In the genomic region with DNA sequence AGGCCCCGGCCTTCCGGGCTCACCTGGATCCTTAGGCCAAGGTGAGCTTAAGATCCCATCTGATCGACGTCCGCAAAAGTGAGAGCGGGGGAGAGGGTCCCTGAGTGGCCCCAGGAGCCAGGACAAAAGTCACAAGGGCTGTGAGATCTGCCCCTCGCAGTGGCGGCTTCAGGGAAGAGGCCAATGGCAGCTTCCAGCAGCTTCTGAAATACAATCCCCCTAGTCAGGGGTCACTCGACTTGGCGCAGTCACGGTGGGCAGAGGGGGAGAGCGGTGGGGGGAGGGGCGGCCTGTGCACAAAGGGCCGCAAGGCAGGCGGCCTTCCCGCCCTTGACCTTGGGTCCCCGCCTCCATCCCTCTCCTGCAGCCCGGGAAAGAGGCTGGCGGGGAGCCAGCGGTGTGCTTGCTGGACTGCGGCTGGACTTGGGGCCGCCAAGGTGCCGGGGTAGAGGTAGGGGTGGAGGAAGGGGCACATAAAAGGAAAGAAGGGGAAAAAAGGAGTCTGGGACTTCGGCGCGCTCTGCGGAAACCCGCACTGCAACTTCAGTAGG, we compare ENCODE assay signal across 9 mouse cellular contexts. TPM values are rescaled to one million over a fixed set of nuclear protein-coding genes. Genes with fewer than 3 reads are reported as not detected.
DNase-seq lines count a peak whose midpoint lies in the region; ATAC-seq lines count a peak whose summit lies in the region.
"Had no signal": no experiment of that assay in that cellular context is flagged by ENCODE, and none has a peak within 500 bp of the region (broad histone marks: within the 10 kb centered on the region; RNA-seq: fewer than 3 reads in every experiment).

No protein-coding gene starts in this region.

- H3K9ac ChIP-seq in limb, embryonic 11.5 days (ENCODE audit: low read length) = peak overlapping the region; percentile 82
- H3K9ac ChIP-seq in midbrain, embryonic 16.5 days (ENCODE audit: low read depth, low read length) = peak overlapping the region; percentile 60; the same call in 1 of the 2 replicates

- peaks cover 17% of the 10 kb centered on the region for H3K36me3 ChIP-seq in embryonic facial prominence, embryonic 10.5 days (replicated peaks)
- H3K36me3 ChIP-seq in hindbrain, embryonic 10.5 days = no peaks in the 10 kb centered on the region
- no peaks in the 10 kb centered on the region for H3K36me3 ChIP-seq in limb, embryonic 11.5 days (ENCODE audit: control insufficient read depth, insufficient read depth, low read length)
- H3K36me3 ChIP-seq in midbrain, embryonic 16.5 days (ENCODE audit: control insufficient read depth, insufficient read depth, low read length) = no peaks in the 10 kb centered on the region

- peak; percentile 71 for ATAC-seq in limb, embryonic 11.5 days (ENCODE audit: insufficient number of reproducible peaks, low FRiP score, low TSS enrichment, low read depth)
- 0 out of 2 replicates have a peak, but pooled peaks have one; percentile 33 for ATAC-seq in midbrain, embryonic 16.5 days

- H3K27me3 ChIP-seq in embryonic facial prominence, embryonic 10.5 days (replicated peaks; ENCODE audit: low read depth, poor library complexity, severe bottlenecking) = peaks cover 58% of the 10 kb centered on the region
- H3K27me3 ChIP-seq in hindbrain, embryonic 10.5 days (ENCODE audit: insufficient read depth, poor library complexity, severe bottlenecking) = peaks cover 70% of the 10 kb centered on the region
- no peaks in the 10 kb centered on the region for H3K27me3 ChIP-seq in limb, embryonic 11.5 days (ENCODE audit: control insufficient read depth, insufficient read depth, low read length)
- H3K27me3 ChIP-seq in midbrain, embryonic 16.5 days (ENCODE audit: control insufficient read depth, insufficient read depth, low read depth, low read length) = no peaks in the 10 kb centered on the region

- no peaks in the 10 kb centered on the region for H3K9me3 ChIP-seq in embryonic facial prominence, embryonic 10.5 days
- H3K9me3 ChIP-seq in hindbrain, embryonic 10.5 days = no peaks in the 10 kb centered on the region
- H3K9me3 ChIP-seq in limb, embryonic 11.5 days (ENCODE audit: control insufficient read depth, low read length) = no peaks in the 10 kb centered on the region
- H3K9me3 ChIP-seq in midbrain, embryonic 16.5 days (replicated peaks; ENCODE audit: control insufficient read depth, low read length, poor library complexity, severe bottlenecking) = no peaks in the 10 kb centered on the region

- DNase-seq in adrenal gland, adult 18-20 months (ENCODE audit: low spot score in 2 of 2) = peak; percentile 42 to 59
- DNase-seq in embryonic facial prominence, embryonic 10.5 days (ENCODE audit: low spot score) = peak; percentile 93
- DNase-seq in hindbrain, embryonic 10.5 days (ENCODE audit: low spot score) = peak; percentile 91
- peak; percentile 90 for DNase-seq in limb, embryonic 11.5 days (ENCODE audit: low spot score)
- DNase-seq in thymus, postnatal 4 days = no peak
- DNase-seq in cerebellum, postnatal 36 days = no peak
- no peak for DNase-seq in MN1 (ENCODE audit: low spot score)

- peak overlapping the region; percentile 98 for H3K27ac ChIP-seq in embryonic facial prominence, embryonic 10.5 days (replicated peaks)
- H3K27ac ChIP-seq in hindbrain, embryonic 10.5 days = peak overlapping the region; percentile 98
- H3K27ac ChIP-seq in limb, embryonic 11.5 days (replicated peaks; ENCODE audit: low read depth, low read length) = peak overlapping the region; percentile 100
- no peak overlapping the region for H3K27ac ChIP-seq in midbrain, embryonic 16.5 days (ENCODE audit: low read length)

- peaks cover 99% of the 10 kb centered on the region for H3K4me1 ChIP-seq in embryonic facial prominence, embryonic 10.5 days
- peaks cover 80% of the 10 kb centered on the region for H3K4me1 ChIP-seq in hindbrain, embryonic 10.5 days (replicated peaks)
- H3K4me1 ChIP-seq in limb, embryonic 11.5 days (ENCODE audit: control insufficient read depth, insufficient read depth, low read length) = peaks cover 72% of the 10 kb centered on the region
- H3K4me1 ChIP-seq in midbrain, embryonic 16.5 days (ENCODE audit: control insufficient read depth, insufficient read depth, low read length) = peaks cover 51% of the 10 kb centered on the region

- H3K4me2 ChIP-seq in limb, embryonic 11.5 days (ENCODE audit: low read depth, severe bottlenecking) = peak overlapping the region; percentile 75
- peak overlapping the region; percentile 69 for H3K4me2 ChIP-seq in midbrain, embryonic 16.5 days (ENCODE audit: low read length)

- H3K4me3 ChIP-seq in embryonic facial prominence, embryonic 10.5 days = peak overlapping the region; percentile 57
- H3K4me3 ChIP-seq in hindbrain, embryonic 10.5 days = peak overlapping the region; percentile 54
- peak overlapping the region; percentile 24 for H3K4me3 ChIP-seq in limb, embryonic 11.5 days (ENCODE audit: low read depth, low read length)
- peak overlapping the region; percentile 35 for H3K4me3 ChIP-seq in midbrain, embryonic 16.5 days (ENCODE audit: low read depth, low read length)
- H3K4me3 ChIP-seq: myocyte had no signal

- under 1% methylated on average over 27 of the region's 28 CpGs for WGBS in embryonic facial prominence, embryonic 10.5 days
- WGBS in hindbrain, embryonic 10.5 days = under 1% methylated on average over 28 of the region's 28 CpGs
- WGBS in limb, embryonic 11.5 days = under 1% methylated on average over 27 of the region's 28 CpGs
- 6% methylated on average over 26 of the region's 28 CpGs for WGBS in midbrain, embryonic 16.5 days

RNA-seq across cellular contexts. Expression of gene Bcl11b, which starts 23.6 kb away (rescaled TPM):
- under 1 TPM; 0.13 to 0.61 TPM for total RNA-seq in adrenal gland, adult 18-20 months (2021)
- polyA plus RNA-seq in embryonic facial prominence, embryonic 10.5 days (2016; fragmentation: Nextera tagmentation; extraction: Ambion mirVana) = 7.3 and 10.4 TPM in 2 replicates
- polyA plus RNA-seq in hindbrain, embryonic 10.5 days (2016; fragmentation: Nextera tagmentation; extraction: Ambion mirVana) = 3.0 and 3.3 TPM in 2 replicates
- 8.7 and 12.3 TPM in 2 replicates for polyA plus RNA-seq in limb, embryonic 11.5 days (2014; fragmentation: Nextera tagmentation; extraction: Ambion mirVana)
- polyA plus RNA-seq in midbrain, embryonic 16.5 days (2015; fragmentation: Nextera tagmentation; extraction: Ambion mirVana) = 22.6 and 23.9 TPM in 2 replicates
- polyA plus RNA-seq: myocyte had no signal

Comparison
In these comparisons a context has a peak if more than half of its experiments do, and no peak if none do; other contexts are left out.
1. DNase-seq: peak in adrenal gland, adult 18-20 months (2 of 2), embryonic facial prominence, embryonic 10.5 days (single experiment), hindbrain, embryonic 10.5 days (single experiment) and limb, embryonic 11.5 days (single experiment); none in thymus, postnatal 4 days (single experiment), cerebellum, postnatal 36 days (0 of 2) and MN1 (single experiment).
2. Peak in every context shown above with its lines, with median percentiles within 50 percentile points of each other: H3K4me3 ChIP-seq.